Mouse (Mus musculus) retina, postnatal 7 days (tissue): Measurements from ENCODE around the gene Sec62.

Experiments
- DNase-seq: peaks from one replicate; pipeline ENCODE4 v3.0.0-alpha.2; 2012; ENCODE audit warnings: low read depth, low spot score

Gene Sec62

DNA sequence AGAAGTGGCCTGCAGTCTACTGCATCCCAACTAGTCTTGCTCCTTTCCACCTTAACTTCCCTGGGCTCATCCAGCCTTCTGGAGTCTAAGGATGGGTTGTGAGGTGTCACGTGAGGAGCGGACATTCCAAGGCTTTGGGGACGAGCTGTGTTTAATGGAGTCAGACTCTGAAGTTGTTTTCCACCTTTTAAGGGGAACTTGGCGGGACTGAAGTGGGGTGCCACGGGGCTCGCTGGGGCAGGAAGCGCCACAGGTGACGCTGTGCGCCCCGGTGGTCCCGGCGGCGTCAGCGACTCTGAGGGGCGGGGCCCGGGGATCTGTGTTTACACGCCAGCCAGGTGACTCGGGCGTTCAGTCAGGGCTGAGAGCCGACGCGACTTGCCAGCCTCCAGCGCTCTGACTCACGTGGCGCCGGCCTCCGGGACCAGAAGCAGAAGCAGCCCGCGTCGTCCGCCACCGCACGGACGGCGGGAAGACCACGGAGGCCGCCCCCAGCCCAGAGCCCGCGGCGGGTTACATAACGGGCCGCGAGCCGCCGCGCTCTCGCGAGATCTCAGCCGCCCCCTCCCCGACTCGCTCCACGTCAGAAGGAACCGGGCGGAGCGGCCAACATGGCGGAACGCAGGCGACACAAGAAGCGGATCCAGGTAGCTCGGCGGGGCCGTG lies at the start of gene Sec62:
Gene Sec62, plus strand, starts transcription at position 139 of the 666 bp plus-strand sequence.
- DNase-seq: peak; percentile 87

DNA sequence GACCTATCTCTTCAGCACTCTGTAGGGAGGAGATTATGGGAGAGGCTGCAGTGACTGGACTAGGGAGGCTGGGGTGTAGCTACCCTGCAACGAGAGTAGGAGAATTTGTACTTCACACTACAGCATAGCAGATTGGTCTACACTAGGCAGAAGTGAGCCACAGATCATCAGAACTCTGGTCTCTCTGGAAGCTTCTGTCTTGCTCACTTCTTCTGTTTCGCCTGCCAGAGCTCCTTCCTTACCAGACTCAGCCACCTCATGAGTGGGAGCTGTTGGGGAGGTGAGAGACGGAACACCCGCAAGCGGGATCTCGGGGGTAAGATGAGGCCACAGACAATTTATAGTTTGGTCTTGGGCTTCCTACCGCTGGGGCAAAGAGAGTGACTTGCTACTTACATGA lies 49.8 kb upstream of the Sec62 start:
- DNase-seq: no peak

DNA sequence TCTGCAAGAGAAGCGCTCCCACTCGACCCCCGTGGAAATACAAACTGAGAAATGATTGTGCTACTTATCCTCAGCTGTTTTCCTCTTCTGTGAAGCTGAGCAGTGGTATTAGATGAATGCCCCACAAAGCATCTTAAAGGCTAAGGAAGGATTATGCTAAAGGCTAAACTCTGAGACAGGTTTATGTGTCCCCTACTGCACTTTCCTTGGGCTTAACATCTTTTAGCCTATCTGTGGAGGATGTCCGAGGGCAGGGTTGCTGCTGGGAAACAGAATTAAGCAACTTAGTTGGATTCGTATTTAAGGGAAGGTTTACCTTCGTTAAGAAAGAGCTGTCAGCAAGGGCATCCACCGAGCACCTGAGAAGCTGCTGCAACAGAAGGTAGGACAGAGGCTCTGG lies 46.7 kb upstream of the Sec62 start, which contains the start of gene Samd7:
Gene Samd7, plus strand, starts transcription at position 288 of the 400 bp plus-strand sequence.
- peak; percentile 83 for DNase-seq

DNA sequence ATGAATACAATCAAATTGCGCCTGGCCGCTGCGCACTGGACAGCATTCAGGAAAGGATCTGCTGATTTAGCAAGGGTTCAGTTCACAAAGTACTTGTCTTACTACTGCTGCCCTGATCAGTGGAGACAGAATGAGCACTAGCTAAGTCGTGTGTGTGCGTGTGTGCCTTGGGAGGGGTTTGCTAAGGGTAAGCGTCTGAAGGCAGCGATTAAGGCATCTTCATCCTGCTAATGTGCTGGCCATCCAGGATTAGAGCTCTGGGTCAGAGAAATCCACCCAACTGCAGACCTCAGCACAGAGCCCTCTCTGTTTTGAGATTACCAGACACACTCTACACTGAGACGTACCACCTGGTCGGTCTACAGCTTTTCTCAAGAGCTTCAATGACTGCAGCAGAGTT lies 44.4 kb upstream of the Sec62 start:
- DNase-seq: peak; percentile 83

DNA sequence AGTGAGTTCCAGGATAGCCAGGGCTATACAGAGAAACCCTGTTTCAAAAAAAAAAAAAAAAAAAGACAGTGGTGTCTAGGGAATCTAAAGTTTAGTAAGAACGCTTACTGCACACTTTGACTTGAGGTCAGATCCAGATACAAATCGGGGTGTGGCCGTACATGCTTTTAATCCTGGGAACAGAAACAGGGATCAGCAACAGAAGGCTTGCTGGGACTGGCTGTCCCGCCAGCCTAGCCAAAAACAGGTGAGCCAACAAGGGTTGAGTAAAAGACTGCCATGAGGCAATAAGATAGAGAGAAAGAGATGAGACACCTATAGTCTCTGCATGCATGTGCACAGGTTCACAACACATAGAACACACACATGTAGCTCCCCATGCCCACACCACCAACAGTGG lies 38.0 kb upstream of the Sec62 start:
- no peak for DNase-seq

DNA sequence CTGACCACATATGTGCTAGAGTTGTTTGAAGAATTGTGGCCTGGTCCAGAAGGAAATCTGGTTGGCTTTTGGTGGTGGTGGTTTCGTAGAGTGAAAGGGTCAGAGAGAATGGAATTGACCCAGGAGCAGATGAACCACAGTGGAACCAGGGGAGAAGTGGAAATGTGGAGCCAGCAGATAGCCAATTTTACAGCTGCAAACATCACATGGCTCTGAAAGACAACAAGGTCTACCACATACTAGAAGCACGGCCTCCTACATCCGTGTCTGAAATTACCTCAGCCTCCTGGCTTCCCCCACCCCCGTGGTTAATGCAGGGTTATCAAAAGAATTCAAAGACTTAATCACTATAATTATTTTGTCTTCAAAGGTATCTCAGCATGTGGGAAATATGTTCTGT lies 27.8 kb upstream of the Sec62 start:
- DNase-seq: no peak

DNA sequence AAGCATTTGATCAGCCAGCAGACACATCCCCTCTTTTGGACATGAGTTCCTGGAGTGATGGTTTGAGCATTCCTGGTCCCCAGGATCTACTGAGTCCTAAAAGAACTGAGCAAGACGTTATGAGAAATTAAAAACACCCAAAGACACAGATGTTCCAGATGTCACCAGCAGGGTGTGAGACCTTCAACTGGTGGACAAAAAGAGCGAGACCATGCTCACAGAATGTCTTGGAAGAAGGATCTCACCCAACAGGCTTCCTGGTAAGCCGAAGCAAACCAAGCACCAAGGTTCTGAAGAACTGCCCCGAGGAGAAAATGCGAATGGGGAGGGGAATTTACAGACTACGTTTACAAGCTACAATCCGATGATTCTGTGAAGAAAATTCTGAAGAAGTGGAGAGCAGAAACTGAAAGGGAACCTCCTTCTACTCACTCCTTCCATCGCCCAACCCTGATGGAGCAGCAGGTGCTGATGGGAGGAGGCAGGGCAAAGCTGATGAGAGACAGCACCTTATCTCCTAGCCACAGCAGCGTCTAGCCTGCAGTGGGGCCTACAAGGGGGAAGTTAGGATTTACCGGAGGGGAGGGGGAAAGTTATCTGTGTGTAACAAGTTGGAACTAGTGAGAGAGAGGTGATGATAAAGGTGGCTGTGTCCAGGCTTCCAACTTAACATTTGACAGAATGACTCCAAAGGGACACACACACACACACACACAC lies 27.2 kb upstream of the Sec62 start:
- DNase-seq: no peak

DNA sequence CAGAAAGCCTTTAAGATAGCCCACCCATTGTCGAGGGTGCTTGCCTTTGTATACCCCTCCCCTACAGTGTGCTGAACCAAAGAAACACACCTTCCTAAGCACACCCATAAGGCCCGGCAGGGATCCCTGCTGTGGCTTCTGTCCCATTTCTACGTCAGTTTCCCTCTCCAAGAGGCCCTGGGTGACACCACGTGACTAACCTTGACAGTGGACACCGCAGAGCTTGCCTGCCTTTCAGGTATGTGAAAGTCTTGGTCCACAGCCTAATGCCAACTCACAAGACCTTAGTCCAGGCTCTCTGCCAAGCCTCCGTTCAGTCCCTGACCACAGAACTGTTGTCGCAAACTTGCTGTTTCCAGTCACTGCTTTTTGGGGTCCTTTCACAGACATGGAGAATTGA lies 26.5 kb upstream of the Sec62 start:
- DNase-seq: no peak

DNA sequence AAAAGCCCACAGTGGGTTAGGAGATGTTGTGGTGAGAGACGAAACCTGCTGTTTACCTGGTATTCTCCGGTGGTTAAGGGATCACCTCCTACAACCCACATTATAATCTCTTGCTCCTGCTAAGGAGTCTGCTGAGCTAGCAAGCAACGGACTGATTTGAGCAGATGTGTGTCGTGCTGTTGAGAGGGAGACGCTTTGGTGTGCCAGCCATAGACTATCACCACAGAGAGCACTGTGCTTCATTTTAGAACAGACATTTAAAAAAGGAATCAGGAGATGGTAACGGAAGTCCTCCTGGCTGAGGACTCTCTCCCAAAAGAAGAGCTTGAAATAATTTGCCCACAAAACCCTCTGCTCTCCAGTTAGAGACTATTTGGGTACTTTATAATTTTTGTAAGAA lies 25.4 kb upstream of the Sec62 start:
- no peak for DNase-seq

DNA sequence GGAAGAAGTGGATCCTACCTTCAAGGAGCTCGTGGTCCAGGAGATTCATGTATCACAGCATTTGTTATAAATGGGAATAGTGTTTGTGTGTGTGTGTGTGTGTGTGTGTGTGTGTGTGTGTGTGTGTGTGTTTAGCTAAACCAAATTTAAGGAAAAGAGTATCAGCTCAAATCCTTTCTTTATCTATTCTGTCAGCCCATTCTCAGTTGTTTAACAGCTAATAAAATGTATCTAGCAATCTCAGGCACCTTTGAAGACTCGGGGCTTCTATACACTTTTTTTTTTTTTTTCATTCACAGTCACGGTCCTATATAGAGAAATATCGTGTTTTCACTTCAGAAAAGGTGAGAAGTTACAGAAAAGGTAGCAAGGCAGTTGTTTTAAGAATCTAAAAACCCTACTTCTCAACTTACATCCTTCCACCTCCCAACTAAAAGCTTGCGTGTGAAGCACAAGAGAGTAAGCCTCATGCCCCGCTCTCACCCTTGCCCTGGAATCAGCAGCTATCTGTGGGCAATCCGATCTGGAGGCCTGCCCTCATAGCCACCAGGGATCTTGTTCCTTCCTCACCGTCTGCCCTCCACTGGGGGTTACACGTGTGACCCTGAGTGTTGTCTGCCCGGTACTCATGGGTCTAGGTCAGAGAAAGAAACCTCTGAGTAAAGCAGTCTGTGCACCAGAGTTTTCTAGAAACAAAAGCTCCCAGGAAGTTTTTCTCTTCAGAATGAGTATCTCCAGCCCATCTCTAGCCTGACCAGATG lies 22.7 kb upstream of the Sec62 start:
- DNase-seq: no peak

DNA sequence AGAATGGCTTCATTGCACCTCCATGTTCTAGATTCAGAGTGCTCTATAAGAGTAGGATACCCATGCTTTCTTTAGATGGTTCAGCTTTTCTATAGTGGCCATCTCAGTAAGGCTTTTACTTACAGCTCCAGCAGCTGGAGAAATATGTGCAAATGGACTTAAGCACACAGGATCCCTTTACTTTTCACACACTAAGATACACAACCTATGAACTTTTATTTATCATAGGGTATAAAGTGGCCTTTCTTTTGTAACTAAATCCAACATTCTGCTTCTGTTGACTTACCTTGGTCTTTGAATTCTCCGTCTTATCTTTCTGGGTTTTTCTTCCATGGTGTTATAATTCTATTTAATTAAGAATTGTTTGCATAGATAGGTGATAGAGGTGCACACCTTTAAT lies 21.1 kb upstream of the Sec62 start:
- DNase-seq: no peak

DNA sequence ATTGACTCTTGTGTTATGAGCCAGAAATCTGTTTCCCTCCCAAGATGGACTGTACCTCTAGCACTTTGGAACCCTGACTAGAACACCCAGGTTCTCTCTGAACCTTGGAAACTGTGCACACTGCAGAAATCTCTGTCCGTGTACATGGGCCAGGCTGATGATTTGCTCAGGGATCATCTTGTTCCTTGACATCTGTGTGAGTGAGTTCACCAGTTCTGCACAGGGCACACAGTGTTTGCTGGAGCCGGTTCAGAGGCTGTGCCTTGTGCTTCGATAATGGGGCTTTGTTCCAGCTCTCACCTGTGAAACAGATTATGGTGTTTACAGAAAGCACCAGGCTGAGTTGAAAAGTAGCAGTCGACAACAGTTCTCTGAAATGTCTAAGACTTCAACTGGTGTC lies 20.0 kb upstream of the Sec62 start:
- no peak for DNase-seq

DNA sequence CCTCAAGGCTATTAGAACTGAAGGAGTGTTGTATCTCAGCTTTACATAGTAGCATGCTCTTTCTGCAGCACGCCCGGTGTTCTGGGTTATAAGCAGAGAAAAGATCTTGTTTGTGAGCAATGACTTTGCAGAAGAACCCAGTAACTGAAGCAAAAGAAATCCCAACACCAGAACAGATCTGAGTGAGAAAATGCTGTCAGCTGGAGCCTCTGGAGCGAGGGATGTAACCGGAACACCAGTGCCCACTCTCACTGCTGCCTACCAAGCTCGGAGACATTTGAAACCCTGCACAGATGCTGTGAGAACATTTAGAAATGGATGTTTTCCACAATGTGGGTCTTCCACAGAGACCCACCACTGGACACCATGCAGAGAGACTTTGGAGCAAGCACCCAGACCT lies 18.0 kb upstream of the Sec62 start:
- DNase-seq: no peak

DNA sequence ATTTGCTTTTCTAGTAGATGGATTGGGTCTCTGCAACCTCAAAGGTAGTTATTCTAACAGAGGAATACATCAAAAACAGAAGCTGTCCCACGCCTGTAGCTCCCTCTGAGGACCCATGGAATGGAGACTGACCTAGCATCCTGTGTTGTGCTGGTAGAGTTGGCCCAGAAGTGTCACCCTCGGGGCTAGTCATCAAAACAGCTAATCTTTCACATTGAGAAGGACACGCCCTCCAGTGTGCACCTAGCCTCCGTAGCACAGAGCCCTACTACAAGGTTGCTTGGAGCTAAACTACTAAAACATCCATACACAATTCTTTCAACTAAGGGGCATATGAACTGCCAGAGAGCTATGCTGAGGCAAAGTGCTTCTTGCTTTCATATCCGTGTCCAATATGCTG lies 14.7 kb upstream of the Sec62 start:
- no peak for DNase-seq

DNA sequence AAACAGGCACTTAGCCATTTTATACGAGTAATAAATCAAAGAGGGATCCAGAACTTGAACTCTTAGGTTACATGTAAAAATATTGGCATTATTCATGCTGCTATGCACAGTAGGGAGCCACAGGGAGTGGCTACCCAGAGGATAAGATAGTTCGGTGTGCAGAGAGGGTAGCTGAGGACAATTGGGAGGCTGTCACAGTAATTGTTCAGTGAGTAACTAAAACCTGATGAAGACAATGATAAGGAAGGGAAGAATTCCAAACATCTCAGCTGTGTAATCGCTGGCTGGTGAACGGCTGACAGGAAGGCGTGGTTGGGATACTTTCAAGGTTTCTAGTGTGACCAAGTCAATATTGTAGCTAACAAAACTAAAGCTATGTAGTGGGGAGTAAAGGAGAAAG lies 4.1 kb upstream of the Sec62 start:
- no peak for DNase-seq

DNA sequence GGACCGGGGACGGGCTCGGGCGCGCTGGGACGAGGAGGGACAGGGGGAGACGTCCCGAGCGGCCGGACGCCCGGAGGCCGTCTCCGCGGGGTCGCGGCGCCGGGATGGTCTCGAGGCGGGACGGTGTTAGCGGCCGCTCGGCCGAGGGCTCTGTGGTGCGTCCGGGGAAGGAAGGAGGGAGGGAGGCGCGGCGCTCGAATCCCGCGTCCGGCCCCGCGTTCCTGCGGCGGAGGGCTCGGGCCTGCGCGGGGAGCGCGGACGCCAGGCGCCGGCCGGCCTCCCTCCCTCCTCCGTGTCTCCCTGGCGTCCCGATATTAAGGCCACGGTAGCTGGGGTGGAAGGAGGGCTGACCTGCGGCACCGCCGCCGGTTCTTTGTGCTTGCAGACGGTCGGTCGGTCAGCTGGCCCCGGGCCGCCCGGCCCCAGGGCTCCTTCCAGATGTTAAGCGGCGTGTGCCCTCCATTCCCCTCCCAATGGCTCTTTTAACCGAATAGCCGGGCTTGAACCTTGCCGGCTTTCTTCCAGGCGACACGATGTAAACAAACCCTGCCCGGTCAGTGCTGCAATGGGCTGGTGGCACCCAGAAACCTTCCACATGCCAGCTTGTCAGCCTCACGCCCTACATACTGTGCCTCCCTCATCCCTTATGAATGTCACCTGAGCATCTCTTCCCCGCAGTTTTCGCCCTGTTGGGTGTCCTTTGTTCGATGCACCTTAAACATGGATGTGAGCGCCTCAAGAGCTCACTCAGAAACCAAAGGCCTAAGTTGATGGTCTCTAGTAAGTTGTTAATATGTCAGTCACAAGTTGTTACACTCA lies 937 bp downstream of the Sec62 start:
- no peak for DNase-seq

DNA sequence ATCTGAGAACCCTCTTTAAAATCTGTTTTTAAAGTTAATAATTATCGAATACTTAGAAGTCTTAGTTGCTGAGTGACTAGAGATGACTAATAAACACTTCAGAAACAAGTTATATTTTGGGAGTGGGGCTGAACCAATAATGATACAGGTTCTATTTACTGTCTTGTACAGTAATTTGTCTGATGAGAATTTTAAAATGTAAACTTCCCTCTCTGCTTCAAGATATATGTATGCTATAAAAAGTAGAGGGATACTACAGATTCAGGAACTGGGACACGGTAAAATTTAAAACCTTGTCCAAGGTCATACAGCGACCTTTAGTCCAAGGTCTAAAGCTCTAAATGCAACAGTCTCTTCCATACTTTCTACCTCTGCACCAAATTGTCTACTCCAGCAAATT lies 9.5 kb downstream of the Sec62 start:
- no peak for DNase-seq

DNA sequence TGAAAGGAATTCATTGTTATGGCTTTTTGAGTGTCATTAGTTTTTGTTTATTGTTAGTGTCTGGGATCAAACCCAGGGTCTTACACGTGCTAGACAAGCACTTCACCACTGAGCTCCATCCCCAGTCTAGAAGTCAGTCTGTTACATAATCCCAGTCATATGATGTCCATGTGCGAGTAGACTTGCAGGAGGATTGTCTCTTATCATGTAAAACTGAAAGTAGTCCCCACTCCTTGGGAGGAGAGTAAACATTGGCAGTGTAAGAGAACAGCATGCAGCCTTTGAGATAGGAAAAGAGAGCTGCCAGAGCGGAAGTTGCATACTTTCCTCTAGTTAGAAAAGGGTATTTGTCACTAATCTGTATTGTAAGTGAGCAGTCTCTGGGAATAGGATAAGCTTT lies 20.2 kb downstream of the Sec62 start:
- no peak for DNase-seq

DNA sequence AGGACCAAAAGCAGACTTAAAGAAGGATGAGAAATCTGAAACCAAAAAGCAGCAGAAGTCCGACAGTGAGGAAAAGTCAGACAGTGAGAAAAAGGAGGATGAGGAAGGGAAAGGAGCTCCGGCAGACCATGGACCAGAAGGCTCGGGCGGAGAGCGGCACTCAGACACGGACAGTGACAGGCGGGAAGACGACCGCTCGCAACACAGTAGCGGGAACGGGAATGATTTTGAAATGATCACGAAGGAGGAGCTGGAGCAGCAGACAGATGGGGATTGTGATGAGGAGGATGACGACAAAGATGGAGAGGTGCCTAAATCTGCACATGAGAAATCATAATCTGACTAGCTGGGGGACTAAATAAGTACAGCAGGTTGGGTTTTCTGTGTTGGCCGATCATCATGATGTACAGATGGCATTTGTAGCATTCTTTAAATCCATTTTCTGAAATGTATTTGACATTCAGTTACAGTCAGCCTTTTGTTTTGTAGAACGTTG lies 26.0 kb downstream of the Sec62 start:
- DNase-seq: no peak

DNA sequence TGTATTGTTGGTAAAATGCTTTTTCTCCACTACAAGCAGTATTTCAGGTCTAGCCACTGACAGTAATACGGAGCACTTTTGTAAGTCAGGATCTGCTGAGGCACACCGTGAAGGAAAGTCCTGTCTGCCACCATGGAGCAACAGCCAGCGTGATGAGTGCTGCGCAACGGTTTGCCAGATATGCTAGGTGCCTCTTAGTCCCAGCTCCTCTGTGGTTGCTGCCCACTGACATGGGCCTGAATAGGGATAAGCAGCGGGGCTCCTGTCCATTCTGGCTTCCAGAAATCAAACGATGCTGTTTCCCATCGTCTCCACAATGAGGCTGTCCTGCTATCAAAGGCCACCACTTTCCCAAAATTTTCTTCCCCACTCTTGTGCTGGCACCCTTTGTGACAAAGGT lies 29.5 kb downstream of the Sec62 start:
- DNase-seq: no peak

DNA sequence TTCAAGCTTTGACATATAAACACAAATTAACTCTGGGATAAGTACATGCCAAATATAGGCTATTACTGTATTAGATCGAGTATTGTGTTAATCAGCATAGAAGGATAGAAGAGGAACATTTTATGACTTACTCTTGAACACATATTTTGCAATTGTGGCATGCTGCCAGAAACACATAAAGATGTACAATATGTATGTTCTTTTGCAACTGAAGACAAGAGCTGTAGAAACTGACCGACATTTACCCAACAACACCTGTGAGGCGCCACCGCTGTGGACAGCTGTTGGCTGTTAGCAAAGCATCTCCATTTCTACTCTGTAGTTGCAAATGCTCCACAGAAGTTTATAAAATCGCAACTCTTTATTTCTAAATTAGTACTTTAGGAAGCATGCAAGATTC lies 33.4 kb downstream of the Sec62 start:
- no peak for DNase-seq
